Mouse (Mus musculus) hindbrain, embryonic 14.5 days (tissue): ENCODE measurements around the gene Gtf3c3. TPM values are rescaled to one million over a fixed set of nuclear protein-coding genes. Genes with fewer than 3 reads are reported as not detected.

ENCODE experiments used
- ATAC-seq: fragments of 200-750 bp; cut with Nextera tagmentation; 2 replicates; pipeline ENCODE4 v1.8.0; 2017; ENCODE audit warnings: moderate number of reproducible peaks, mild to moderate bottlenecking, moderate TSS enrichment, moderate library complexity; ENCODE audit not compliant: low FRiP score
- DNase-seq: peaks from one replicate; pipeline ENCODE4 v3.0.0-alpha.2; 2015; ENCODE audit warnings: low spot score
- H3K27ac ChIP-seq: fragments of 300-500 bp; sonication (generic); 2 replicates; pipeline ENCODE4 v1.5.1; 2014; ENCODE audit warnings: mild to moderate bottlenecking, moderate library complexity
- H3K27me3 ChIP-seq: fragments of 300-500 bp; sonication (generic); 2 replicates; pipeline ENCODE4 v1.6.1; 2014; ENCODE audit warnings: mild to moderate bottlenecking, low read length, mixed read lengths; ENCODE audit not compliant: control insufficient read depth, insufficient read depth
- H3K36me3 ChIP-seq: fragments of 300-500 bp; sonication (generic); replicated peaks from 2 replicates; pipeline ENCODE4 v1.6.1; 2014; ENCODE audit not compliant: control insufficient read depth, insufficient read depth
- H3K4me1 ChIP-seq: fragments of 300-500 bp; sonication (generic); replicated peaks from 2 replicates; pipeline ENCODE4 v1.6.1; 2014; ENCODE audit warnings: antibody characterized with exemption, low read length, mixed read lengths; ENCODE audit not compliant: control insufficient read depth, insufficient read depth
- H3K4me2 ChIP-seq: fragments of 300-500 bp; sonication (generic); replicated peaks from 2 replicates; pipeline ENCODE4 v1.6.1; 2014; ENCODE audit warnings: mild to moderate bottlenecking, moderate library complexity
- H3K4me3 ChIP-seq: fragments of 300-500 bp; sonication (generic); replicated peaks from 2 replicates; pipeline ENCODE4 v1.5.1; 2014; ENCODE audit warnings: mild to moderate bottlenecking, low read length
- H3K9ac ChIP-seq: fragments of 300-500 bp; sonication (generic); 2 replicates; pipeline ENCODE4 v1.6.1; 2014
- H3K9me3 ChIP-seq: fragments of 300-500 bp; sonication (generic); 2 replicates; pipeline ENCODE4 v1.6.1; 2016; ENCODE audit warnings: low read length; ENCODE audit not compliant: control insufficient read depth
- WGBS: fragments of 180-500 bp; shearing (Covaris S2); extraction: QIAGEN DNeasy Blood & Tissue Kit; methylation state at CpG from one replicate; pipeline ENCODE4 v1.1.7; 2014; 5-methylcytosine and 5-hydroxymethylcytosine counted together
- polyA plus RNA-seq: library from polyadenylated mRNA; unstranded; fragments of >200 nt; fragmentation: Nextera tagmentation; extraction: Ambion mirVana; gene quantifications from 2 replicates; pipeline ENCODE4 v1.2.1, GENCODE M21; 2014

The Gtf3c3 gene
- polyA plus RNA-seq, 1 experiment from 2014 or later, result 27.4 TPM

GRCm38 (mm10) chr1:54422195-54422750 lies 16.5 kb downstream of the Gtf3c3 start:
- H3K36me3 ChIP-seq, result peaks cover 85% of the 10 kb centered on the region
- 92% methylated on average over 4 of the region's 4 CpGs for WGBS
- no peaks in the 10 kb centered on the region for H3K27me3 ChIP-seq
- ATAC-seq (no peak), DNase-seq (no peak)
- H3K4me3 ChIP-seq, result no peak overlapping the region
- no peak overlapping the region for H3K4me2 ChIP-seq
- H3K9ac ChIP-seq, result no peak overlapping the region
- H3K4me1 ChIP-seq, result no peaks in the 10 kb centered on the region
- H3K27ac ChIP-seq, result no peak overlapping the region
- H3K9me3 ChIP-seq, result no peaks in the 10 kb centered on the region

GRCm38 (mm10) chr1:54421670-54422069 lies 17.1 kb downstream of the Gtf3c3 start:
- H3K36me3 ChIP-seq, result peaks cover 82% of the 10 kb centered on the region
- H3K4me2 ChIP-seq, result no peak overlapping the region
- no peak overlapping the region for H3K27ac ChIP-seq
- H3K27me3 ChIP-seq, result no peaks in the 10 kb centered on the region
- 95% methylated on average over 3 of the region's 3 CpGs for WGBS
- ATAC-seq, result no peak
- H3K9ac ChIP-seq, result no peak overlapping the region
- H3K4me1 ChIP-seq, result no peaks in the 10 kb centered on the region
- H3K9me3 ChIP-seq, result no peaks in the 10 kb centered on the region
- DNase-seq, result no peak
- H3K4me3 ChIP-seq, result no peak overlapping the region

GRCm38 (mm10) chr1:54402736-54403135 lies 36.0 kb downstream of the Gtf3c3 start:
- Histone ChIP-seq H3K27ac (no peak overlapping the region), H3K9ac (no peak overlapping the region), H3K4me3 (no peak overlapping the region), H3K36me3 (peaks cover 66% of the 10 kb centered on the region), H3K9me3 (no peaks in the 10 kb centered on the region), H3K4me1 (no peaks in the 10 kb centered on the region), H3K4me2 (no peak overlapping the region), H3K27me3 (no peaks in the 10 kb centered on the region)
- ATAC-seq (no peak), DNase-seq (no peak)

GRCm38 (mm10) chr1:54384221-54384620 lies 54.5 kb downstream of the Gtf3c3 start:
- Histone ChIP-seq H3K27me3 (no peaks in the 10 kb centered on the region), H3K9me3 (no peaks in the 10 kb centered on the region), H3K9ac (no peak overlapping the region), H3K4me2 (no peak overlapping the region), H3K4me3 (no peak overlapping the region), H3K36me3 (no peaks in the 10 kb centered on the region), H3K27ac (no peak overlapping the region), H3K4me1 (no peaks in the 10 kb centered on the region)
- no peak for DNase-seq
- ATAC-seq, result no peak
- 22% methylated on average over 1 of the region's 1 CpGs for WGBS

GRCm38 (mm10) chr1:54380978-54381914 lies 57.5 kb downstream of the Gtf3c3 start:
- Histone ChIP-seq H3K4me2 (no peak overlapping the region), H3K36me3 (no peaks in the 10 kb centered on the region), H3K4me3 (no peak overlapping the region), H3K4me1 (no peaks in the 10 kb centered on the region), H3K9ac (no peak overlapping the region), H3K9me3 (no peaks in the 10 kb centered on the region), H3K27ac (no peak overlapping the region), H3K27me3 (no peaks in the 10 kb centered on the region)
- 90% methylated on average over 9 of the region's 9 CpGs for WGBS
- ATAC-seq (peak; percentile 78), DNase-seq (peak; percentile 80)

- H3K27me3 ChIP-seq, result no peaks in the 10 kb centered on the region
- no peaks in the 10 kb centered on the region for H3K36me3 ChIP-seq
- H3K9ac ChIP-seq, result no peak overlapping the region
- DNase-seq (no peak), ATAC-seq (no peak)
- no peak overlapping the region for H3K4me2 ChIP-seq
- H3K9me3 ChIP-seq, result no peaks in the 10 kb centered on the region
- H3K27ac ChIP-seq, result no peak overlapping the region
- no peaks in the 10 kb centered on the region for H3K4me1 ChIP-seq
- no peak overlapping the region for H3K4me3 ChIP-seq
Measured at GRCm38 (mm10) chr1:54377506-54378051, 61.2 kb downstream of the Gtf3c3 start.

GRCm38 (mm10) chr1:54356566-54356965 lies 82.2 kb downstream of the Gtf3c3 start:
- no peaks in the 10 kb centered on the region for H3K9me3 ChIP-seq
- no peaks in the 10 kb centered on the region for H3K27me3 ChIP-seq
- 83% methylated on average over 6 of the region's 6 CpGs for WGBS
- H3K9ac ChIP-seq, result no peak overlapping the region
- H3K4me3 ChIP-seq, result no peak overlapping the region
- H3K4me2 ChIP-seq, result no peak overlapping the region
- no peaks in the 10 kb centered on the region for H3K36me3 ChIP-seq
- no peak for ATAC-seq
- no peak for DNase-seq
- H3K27ac ChIP-seq, result no peak overlapping the region
- no peaks in the 10 kb centered on the region for H3K4me1 ChIP-seq

- H3K4me1 ChIP-seq, result no peaks in the 10 kb centered on the region
- H3K27me3 ChIP-seq, result no peaks in the 10 kb centered on the region
- no peak for DNase-seq
- H3K9me3 ChIP-seq, result no peaks in the 10 kb centered on the region
- H3K4me2 ChIP-seq, result no peak overlapping the region
- 81% methylated on average over 5 of the region's 5 CpGs for WGBS
- H3K4me3 ChIP-seq, result no peak overlapping the region
- H3K36me3 ChIP-seq, result no peaks in the 10 kb centered on the region
- H3K27ac ChIP-seq, result no peak overlapping the region
- no peak for ATAC-seq
- no peak overlapping the region for H3K9ac ChIP-seq
Measured at GRCm38 (mm10) chr1:54355485-54355884, 83.3 kb downstream of the Gtf3c3 start.

- 95% methylated on average over 4 of the region's 4 CpGs for WGBS
- H3K27ac ChIP-seq, result no peak overlapping the region
- no peak for ATAC-seq
Measured at GRCm38 (mm10) chr1:54354786-54355185, 84.0 kb downstream of the Gtf3c3 start.

More at GRCm38 (mm10) chr1:54354786-54355185, 84.0 kb downstream of the Gtf3c3 start:
- H3K9ac ChIP-seq, result no peak overlapping the region
- H3K9me3 ChIP-seq, result no peaks in the 10 kb centered on the region
- no peaks in the 10 kb centered on the region for H3K36me3 ChIP-seq
- no peaks in the 10 kb centered on the region for H3K4me1 ChIP-seq
- no peaks in the 10 kb centered on the region for H3K27me3 ChIP-seq
- DNase-seq, result no peak
- H3K4me3 ChIP-seq, result no peak overlapping the region
- no peak overlapping the region for H3K4me2 ChIP-seq
